Mouse (Mus musculus): ENCODE data around the gene Tmem243.
"Not testable (repeated sequence)": the region's sequence is repeated elsewhere in the genome, so short reads cannot be mapped to it uniquely, and the experiment has no call there.

Gene Tmem243

DNA sequence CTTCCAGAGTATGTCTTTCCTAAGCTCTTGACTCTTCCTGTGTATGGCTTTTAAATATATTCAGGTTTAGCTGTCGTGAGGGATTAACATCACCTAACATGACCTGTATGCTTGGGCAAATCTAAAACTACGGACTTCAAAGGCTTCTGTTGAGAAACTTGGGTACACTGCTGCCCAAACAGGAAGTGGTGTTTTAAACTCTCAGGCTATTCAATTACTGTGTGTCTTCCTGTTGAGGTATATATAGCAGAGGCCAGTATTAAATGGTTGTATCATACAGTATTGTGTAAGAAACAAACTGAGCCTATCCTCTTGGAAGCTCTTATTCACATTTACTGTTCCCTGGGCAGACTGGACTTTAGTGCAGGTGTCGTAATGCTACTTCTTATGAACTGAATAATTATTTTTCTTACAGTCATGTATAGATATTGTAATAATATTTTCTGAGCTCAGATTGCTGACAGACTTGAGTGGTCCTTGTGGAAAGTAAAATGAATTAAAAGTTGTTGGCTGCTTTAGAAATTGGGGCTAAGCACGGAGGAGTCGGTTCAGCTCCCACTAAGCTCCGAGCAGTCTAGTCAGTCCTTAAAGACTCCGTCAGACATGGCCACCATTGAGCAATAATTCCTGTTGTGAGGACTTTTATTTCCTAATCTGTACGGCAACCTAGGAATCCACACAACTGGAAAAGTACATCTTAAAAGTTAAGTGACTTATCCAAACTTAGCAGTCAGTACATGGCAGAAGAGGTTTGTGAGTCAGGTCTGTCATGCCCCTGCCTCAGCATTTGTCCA is 7.0 kb downstream of the Tmem243 start:
- peak in 1 of 2 experiments; percentile 46 for DNase-seq (ENCODE audit: low spot score in 2 of 2)

DNA sequence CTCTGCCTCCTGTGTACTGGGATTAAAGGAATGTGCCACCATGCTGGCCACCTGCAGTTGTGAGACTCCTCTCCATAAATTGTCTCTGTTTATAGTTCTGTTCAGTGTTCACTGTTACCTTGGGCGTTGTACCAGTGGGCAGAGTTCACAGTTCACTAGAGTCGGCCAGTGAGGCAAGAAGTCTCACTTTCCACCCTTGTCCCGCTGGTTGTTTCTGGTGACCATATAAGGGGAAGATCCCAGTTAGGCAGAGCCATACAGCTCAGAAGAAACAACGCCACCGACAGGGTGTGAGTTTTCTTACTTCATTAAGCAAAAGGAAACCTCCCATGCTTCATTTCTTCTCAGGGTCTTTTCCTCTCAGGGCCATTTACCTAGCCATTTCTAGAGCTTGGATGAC is 8.0 kb downstream of the Tmem243 start:
- peak in 1 of 2 experiments; percentile 37 for DNase-seq (ENCODE audit: low spot score in 2 of 2)

DNA sequence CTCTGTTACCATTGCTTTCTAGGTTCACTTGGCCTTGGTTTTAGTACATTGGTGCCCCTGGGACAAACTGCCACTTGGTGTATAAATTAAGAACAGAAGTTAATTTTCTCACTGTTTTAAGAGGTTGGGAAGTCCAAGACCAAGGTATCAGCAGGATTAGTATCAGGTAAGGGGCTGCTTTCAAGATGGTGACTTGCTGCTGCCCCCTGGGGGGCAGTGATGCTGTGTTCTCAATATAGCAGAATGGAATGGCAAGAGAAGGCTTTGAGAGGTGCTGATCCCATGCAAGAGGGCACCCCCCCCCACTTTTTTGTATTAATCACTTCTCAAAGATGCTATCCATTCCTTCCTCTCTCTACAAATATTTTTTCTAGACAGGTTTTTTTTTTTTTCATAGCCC is 9.1 kb downstream of the Tmem243 start:
- peak in 1 of 2 experiments; percentile 48 for DNase-seq (ENCODE audit: low spot score in 2 of 2)

DNA sequence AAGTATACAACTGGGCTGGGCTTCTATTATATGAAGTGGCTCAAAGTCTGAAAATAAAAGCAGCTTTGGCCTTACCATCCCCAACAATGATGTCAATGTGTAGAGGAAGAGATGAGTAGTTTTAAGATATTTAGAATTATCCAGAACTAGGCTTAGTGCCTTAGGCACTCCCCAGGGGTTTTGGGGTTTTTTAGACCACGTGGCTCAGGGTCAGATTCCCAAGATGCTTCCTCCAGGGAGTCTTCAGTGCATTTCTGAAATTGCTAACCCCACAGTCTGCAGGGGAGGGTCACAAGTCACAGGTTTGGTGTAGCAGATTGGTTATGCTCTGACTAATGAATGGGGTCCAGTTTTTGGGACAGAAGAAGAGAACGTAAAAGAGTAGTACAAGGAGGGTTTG is 10.8 kb downstream of the Tmem243 start:
- no peak for DNase-seq (ENCODE audit: low spot score in 2 of 2)

DNA sequence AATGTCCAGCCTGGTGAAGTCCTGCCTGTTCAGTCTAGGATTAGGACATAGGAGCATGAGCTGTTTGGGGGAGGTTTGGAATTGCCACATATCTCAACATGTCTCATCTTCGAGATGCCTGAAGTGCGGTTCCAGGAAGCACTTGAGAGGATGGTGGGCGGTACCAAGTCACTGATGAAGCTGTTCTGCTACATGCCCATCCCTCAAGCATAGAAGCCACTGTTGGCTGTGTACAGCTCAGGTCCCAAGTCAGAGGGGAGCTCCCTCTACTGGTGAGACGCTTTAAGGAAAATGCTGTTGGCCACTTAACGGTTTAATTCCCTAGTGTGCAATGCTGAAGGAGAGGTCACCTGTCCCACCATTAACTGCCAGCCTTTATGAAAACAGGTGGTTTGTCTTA is 11.3 kb downstream of the Tmem243 start:
- peak; percentile 59 to 75 for DNase-seq (ENCODE audit: low spot score in 2 of 2)

DNA sequence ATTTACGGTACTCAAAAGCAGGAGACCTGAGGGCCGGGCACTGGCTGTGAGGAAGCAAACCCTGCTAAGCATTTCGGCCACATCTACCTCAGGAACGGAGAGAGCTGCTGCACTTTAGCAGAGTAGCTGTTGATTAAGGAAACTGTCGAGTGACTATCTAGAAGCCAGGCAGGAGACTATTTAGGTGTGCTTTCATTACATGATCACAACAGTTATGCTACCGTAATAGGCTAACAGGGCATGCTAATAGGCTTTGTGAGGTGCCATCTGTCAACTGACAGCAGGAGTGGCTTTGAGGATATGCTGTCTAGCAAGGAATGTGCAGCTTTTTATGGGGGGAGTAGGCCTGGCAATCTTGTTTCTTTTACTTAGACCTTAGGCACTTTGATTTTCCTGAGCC is 13.7 kb downstream of the Tmem243 start:
- DNase-seq (ENCODE audit: low spot score in 2 of 2): no peak

DNA sequence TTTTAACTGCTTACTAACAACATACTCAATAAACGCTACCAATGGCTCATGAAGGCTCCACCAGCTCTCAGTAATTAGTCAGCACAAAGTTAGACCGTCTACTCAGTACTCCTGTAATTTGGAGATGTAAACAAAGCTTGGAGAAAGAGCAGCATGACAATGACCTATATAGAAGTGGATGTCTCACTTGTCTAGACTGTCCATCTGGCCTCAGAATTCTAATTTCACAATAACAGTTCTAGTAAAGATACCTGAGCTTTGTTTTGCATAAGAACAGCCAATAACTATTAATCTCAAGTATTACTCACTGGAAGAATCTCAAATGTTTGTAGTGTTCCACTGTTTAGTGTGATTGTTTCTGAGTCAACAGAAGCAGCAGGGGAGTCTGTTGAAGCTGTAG is 23.7 kb downstream of the Tmem243 start:
- DNase-seq (ENCODE audit: low spot score in 2 of 2): no peak

DNA sequence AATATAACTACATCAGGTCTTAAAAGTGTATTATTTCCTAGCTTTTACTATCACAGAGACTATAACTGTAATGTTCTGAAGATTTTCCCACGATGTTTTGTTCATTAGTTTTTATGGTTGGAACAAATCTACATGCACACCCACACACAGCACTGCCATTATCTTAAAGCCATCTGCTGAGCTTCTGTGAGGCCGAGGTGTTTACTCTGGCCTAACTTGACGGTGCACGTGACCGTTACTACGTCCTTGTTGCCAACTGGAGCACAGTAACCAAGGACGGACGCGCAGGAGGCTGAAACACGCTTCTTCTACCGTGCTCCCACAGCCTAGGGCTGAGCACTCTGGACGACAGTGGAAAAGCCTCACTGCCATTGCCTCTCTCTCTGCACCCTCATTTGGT is 28.1 kb downstream of the Tmem243 start:
- no peak for DNase-seq (ENCODE audit: low spot score in 2 of 2)

DNA sequence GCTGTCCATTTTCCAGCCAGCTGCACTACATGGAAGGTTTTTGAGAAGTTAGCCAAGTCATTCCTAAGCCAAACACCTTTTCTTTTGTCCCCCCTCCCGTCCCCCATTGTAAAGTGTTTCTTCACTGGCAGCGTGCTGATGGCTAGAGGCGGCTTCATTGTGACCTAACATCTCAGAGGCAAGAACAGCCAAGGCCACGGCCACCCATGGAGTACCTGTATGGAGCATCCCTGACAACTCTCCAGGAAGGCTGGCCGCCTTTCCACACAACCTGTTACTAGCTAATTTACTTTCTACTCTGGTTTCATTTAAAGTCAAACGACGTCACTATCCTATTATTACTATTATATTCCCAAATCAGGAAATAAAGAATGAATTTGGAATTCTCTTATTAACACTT is 31.3 kb downstream of the Tmem243 start:
- DNase-seq (ENCODE audit: low spot score in 2 of 2): no peak

DNA sequence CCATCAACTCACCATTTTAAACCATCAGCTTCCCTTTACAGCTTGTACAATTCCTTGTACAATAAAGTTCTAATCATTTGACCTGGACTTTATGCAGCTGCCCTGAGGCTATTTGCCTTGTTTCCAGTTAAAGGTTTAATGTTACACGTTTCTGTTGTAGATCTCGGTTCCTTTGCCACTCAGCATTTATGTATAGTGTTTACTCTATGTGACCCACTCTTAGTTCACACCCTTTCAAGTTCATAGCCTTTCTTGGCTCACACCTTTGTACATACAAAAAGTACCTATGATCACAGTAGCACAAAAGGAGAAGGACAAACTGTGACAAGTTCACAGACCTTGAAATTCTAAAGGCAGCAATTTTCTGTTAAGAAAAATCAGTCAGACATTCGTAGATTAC is 35.1 kb downstream of the Tmem243 start:
- DNase-seq (ENCODE audit: low spot score in 2 of 2): no peak

DNA sequence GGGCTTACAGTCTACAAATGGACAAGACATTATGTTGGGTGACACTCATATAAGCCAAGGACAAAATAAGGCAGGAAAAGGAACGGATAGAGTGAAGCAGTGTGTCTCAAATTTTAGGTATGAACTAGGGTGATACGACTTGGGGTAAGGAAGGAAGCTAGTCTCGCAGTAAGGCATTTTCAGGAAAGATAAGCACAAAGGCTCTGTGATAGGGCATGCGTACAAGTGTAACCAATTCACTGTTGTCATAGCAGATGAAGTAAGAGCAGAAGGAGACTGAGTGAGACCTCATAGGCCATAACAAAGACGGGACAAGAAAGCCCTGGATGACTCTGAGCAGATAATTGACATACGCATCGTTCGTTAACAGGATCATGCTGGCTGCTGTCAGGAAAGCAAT is 40.3 kb downstream of the Tmem243 start:
- DNase-seq (ENCODE audit: low spot score in 2 of 2): no peak

DNA sequence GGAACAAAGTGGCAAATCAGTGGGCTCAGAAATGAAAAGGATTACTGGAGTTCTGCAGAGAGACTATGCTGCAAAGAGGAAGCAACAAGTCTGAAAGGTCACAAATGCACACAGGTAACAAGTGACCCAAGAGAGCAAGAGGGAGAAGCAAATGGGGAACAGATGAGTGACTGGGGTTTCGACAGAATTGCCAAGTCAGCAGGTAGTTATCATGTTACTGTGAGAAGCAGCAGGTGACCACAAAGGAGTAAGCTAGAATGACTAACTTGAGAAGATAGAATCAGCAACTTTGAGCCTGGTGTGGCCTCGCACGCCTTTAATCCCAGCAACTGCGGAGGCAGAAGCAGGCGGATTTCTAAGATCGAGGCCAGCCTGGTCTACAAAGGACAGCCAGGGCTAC is 41.9 kb downstream of the Tmem243 start:
- no peak for DNase-seq (ENCODE audit: low spot score in 2 of 2)

DNA sequence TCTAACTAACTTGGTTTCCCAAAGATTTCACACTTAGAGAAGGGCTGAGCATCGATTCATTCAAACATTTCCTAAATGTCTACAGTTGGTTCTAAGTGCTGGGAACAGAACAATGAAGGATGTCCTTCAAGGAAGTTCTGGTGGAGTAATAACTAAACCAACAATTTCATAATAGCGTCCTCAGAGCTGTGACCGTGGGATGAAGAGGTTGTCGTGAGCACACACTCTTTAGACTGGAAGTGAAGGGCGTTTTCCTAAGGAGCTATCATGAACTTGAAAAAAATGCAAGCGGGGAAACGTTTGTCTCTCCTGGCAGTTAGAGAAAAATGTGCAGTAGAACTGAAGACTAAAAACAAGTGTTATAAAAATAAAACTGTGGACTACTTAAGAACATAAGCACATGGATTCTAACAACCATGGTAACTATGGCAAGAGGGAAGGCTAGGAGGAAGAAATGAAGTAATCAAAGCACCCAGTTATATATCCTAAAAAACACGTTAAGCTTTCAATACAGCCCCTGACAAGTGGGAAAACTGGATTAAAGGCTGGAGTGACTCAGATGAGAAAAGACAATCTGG is 48.9 kb downstream of the Tmem243 start:
- DNase-seq (ENCODE audit: low spot score in 2 of 2): no peak

DNA sequence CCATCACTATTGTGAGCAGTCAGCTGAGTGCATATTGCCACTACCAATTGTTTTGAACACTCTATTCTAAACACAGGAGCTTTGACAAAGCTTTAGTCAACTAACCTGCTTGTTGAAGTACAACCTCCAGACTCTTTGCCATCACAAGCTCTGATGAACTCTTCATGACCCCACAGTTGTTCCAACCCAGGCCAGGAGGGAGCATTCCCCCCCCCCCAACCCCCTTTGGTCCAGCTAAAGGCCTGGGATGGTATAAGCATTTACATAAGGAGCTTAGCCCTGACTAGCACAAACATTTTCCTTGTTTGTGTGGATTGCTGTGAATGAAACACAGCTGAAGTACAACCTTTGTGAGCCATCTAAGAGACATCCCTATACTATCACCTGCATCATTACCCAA is 56.3 kb downstream of the Tmem243 start:
- DNase-seq (ENCODE audit: low spot score in 2 of 2): no peak

DNA sequence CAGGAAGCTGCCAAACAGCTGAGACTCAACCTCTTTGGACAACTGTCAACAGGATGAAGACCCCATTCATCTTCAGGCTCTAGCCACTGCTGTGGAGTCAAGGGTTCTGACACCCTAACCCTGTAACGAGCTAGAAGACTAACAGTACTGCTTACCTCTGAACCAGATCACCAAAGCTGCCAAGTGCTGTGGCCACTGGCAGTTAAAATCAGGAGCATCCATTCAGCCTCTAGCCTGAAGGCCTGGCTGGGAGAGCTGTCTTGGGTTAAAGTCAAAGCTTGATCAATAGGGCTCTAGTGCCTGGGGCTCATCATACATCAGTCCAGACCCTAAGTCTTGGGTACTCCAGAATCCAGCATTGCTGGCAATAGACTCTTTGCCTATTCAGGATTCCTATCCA is 56.9 kb downstream of the Tmem243 start:
- DNase-seq (ENCODE audit: low spot score in 2 of 2): no peak

DNA sequence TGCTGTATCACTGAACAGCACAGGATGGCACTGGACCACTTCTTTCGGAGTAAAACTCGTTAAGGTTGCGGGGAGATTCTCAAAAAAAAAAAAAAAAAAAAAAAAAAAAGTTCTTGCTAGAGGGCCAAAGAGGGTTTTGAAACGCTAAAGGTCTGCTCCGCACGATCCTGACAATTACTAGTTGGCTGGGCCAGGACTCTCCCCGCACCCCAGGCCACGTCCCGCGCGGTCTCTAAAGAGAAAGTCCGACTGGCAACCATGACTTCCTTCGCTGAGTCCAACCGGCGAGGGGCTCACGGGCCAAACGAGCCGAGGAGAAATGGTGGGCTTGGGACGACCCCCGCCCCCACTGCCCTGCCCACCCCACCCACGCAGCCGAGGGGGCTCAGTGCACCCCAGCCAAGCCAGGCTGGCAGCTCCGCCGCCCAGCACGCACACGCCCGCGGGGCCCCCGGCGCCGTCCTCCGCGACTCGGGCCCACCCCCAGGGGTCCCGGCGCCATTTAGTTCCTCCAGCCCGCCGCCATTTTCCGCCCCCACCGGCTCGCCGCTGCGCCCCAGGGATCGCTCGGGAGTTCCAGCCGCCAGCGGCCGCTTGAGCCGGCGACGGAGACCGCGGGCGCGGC is 60.5 kb downstream of the Tmem243 start:
- DNase-seq (ENCODE audit: low spot score in 2 of 2): peak in 1 of 2 experiments; percentile 3

DNA sequence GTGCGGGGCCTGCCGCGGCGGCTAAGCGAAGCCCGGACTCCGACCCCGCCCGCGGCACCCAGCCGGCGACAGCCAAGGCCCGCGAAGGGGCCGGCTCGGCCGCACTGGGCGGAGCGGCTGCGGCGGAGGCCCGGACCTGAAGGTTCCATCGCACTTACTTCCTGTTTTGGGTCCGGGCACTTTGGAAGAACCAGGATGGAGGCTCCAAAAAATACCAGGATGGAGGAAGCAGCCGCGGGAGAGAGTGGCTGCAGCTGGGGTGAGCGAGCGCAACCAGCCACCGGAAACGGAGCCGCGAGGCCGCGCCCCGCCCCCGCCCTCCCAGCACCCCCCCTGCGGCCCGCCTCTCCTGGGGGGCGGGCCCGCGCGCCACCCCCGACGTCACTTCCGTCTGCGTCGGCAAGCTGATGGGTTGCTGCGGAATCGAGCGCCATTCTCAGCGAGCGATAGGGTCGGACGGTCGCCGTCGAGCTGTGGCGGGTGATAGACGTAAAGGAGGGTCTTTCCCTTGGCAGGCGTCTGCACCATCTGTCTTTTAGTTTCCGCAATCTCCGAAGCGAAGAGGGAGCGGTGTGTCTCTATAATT is 61.1 kb downstream of the Tmem243 start, which contains the start of gene Dmtf1:
Dmtf1 (minus strand) TSS at position 321 of the 586 bp plus-strand sequence.
- peak; percentile 73 to 85 for DNase-seq (ENCODE audit: low spot score in 2 of 2)

DNA sequence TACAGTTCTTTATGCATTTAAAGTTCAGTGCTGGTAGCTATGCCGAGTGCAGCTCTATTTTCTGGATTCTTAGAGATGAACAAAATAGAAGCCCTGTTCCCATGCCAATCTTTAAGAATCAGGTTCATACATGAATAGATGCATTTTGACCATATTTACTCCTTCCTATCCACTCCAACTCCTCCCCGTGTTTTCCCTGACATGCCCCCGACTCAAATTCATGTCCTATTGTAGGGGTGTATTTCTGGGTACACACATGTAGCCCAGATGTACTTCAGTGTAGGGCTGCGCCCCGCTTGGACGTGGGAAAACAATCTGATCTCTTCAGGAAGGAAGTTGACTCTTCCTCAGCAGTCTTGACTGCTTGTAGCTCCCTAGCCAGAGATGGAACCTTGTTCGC is 61.6 kb downstream of the Tmem243 start:
- no peak for DNase-seq (ENCODE audit: low spot score in 2 of 2)

DNA sequence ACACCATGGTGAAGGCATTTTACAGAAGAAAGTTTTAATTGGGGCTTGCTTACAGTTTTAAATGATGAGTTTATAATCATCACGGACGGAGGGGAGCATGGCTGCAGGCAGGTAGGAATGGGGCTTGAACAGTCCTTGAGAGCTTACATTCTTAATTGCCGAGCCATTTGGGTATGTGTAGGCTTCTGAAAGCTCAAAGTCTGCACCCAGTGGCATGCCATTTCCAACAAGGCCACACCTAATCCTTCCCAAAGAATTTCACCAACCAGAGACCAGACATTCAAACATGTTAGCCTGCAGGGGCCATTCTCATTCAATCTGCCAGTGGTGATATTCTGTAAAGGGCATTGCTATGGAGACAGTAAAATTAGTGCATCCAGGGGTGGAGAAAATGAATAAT is 62.9 kb downstream of the Tmem243 start:
- DNase-seq (ENCODE audit: low spot score in 2 of 2): no peak

DNA sequence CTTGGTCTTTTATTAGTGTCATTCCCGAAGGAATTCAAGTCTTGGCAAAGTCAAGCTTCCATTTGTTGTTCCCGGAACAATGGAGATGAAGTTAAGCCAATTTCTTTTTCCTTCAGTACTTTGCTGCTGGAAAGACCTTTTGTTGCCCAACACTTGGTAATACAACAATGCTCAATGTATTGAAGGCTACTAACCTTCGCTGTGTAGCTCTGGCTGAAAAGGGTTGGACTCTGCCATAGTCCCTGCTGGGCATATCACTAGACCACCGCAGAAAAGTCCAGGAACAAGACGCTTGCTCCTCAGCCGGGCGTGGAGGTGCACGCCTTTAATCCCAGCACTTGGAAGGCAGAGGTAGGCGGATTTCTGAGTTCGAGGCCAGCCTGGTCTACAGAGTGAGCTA is 64.7 kb downstream of the Tmem243 start:
- not testable (repeated sequence) for DNase-seq (ENCODE audit: low spot score in 2 of 2)

DNA sequence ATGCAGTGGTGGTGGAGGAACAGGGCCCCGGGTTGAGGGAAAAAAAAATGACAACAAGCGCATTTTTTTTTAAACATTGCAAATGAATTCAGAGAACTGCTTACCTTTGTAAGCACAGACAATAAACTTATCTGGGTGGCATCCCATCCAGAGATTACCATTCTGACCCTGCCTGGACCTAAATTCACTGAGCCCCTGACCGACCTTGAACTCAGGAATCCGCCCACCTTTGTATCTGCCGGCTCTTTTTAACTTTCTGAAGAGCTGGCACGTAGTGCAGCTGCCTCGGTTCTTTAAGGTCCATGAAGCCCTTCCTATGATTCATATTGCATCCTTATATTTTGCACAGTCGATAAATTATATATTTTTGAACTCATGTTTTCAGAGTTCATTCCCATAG is 65.9 kb downstream of the Tmem243 start:
- DNase-seq (ENCODE audit: low spot score in 2 of 2): no peak

DNA sequence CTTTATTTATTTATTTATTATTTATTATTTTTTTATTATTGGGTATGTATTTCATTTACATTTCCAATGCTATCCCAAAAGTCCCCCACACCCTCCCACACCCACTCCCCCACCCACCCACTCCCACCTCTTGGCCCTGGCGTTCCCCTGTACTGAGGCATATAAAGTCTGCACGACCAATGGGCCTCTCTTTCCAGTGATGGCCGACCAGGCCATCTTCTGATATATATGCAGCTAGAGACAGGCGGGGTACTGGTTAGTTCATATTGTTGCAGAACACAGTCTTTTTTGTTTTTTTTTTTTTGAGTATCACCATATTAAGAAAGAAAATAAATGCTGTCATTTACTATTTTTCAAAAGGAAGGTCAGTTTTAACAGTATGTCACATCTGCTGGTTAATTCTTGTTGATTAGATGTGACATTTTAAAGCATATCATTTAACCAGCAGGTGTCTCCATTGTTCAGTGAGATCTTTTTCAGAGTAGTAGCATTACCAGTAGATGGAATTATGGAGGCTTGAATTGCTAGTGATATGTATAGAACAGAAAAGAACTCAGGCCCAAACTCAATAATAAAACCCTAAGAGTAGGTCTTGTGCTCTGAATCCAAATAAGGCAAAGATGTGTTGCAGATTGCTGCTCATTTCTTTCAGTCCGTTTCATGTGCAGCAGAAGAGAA is 69.0 kb downstream of the Tmem243 start:
- not testable (repeated sequence) for DNase-seq (ENCODE audit: low spot score in 2 of 2)

Measured in natural killer cell, adult 2 months (primary cell).